Mouse (Mus musculus) c-Kit-negative CD71-positive TER-119-positive erythroid progenitor cells, embryonic 14.5 days (primary cell): Measurements from ENCODE around the gene Zfp296.

Experiments used
- DNase-seq: peaks from one replicate; pipeline ENCODE4 v3.0.0-alpha.2; 2013; ENCODE audit warnings: low read depth, low spot score

The Zfp296 gene

GRCm38 (mm10) chr7:19577141-19577852 is at the start of gene Zfp296, which contains the start of gene Gemin7:
Zfp296 (plus strand) TSS chr7:19577287.
Gemin7 (minus strand) TSS chr7:19577595.
- DNase-seq, result no peak

GRCm38 (mm10) chr7:19531077-19531476 is 46.0 kb upstream of the Zfp296 start:
- no peak for DNase-seq

- no peak for DNase-seq
These were observed 44.8 kb upstream of the Zfp296 start for GRCm38 (mm10) chr7:19532240-19532639.

GRCm38 (mm10) chr7:19534676-19535075 is 42.4 kb upstream of the Zfp296 start:
- DNase-seq, result no peak

- no peak for DNase-seq
These were observed 36.1 kb upstream of the Zfp296 start for GRCm38 (mm10) chr7:19540771-19541566.

- no peak for DNase-seq
These were observed 35.4 kb upstream of the Zfp296 start for GRCm38 (mm10) chr7:19541681-19542154.

- DNase-seq, result no peak
These were observed 34.9 kb upstream of the Zfp296 start for GRCm38 (mm10) chr7:19542155-19542691.

- no peak for DNase-seq
These were observed 33.5 kb upstream of the Zfp296 start for GRCm38 (mm10) chr7:19543584-19543983.

GRCm38 (mm10) chr7:19546007-19546406 is 31.1 kb upstream of the Zfp296 start:
- no peak for DNase-seq

- no peak for DNase-seq
These were observed 29.6 kb upstream of the Zfp296 start for GRCm38 (mm10) chr7:19547344-19547969.

GRCm38 (mm10) chr7:19549394-19549793 is 27.7 kb upstream of the Zfp296 start:
- DNase-seq, result no peak

GRCm38 (mm10) chr7:19551634-19552033 is 25.5 kb upstream of the Zfp296 start:
- DNase-seq, result no peak

- DNase-seq, result no peak
These were observed 24.6 kb upstream of the Zfp296 start for GRCm38 (mm10) chr7:19552443-19552842.

GRCm38 (mm10) chr7:19554168-19554567 is 22.9 kb upstream of the Zfp296 start:
- DNase-seq, result no peak

- no peak for DNase-seq
These were observed 20.0 kb upstream of the Zfp296 start for GRCm38 (mm10) chr7:19557086-19557485.

- DNase-seq, result no peak
These were observed 18.8 kb upstream of the Zfp296 start for GRCm38 (mm10) chr7:19557982-19558900.

GRCm38 (mm10) chr7:19558965-19559364 is 18.1 kb upstream of the Zfp296 start:
- no peak for DNase-seq

GRCm38 (mm10) chr7:19560491-19561260 is 16.4 kb upstream of the Zfp296 start:
- no peak for DNase-seq

- DNase-seq, result no peak
These were observed 15.7 kb upstream of the Zfp296 start for GRCm38 (mm10) chr7:19561431-19561764.
